Mouse (Mus musculus): ENCODE measurements at regions not wholly inside any gene's neighbourhood (a gene's known extent, or its start where the extent isn't known, plus 50 kb on each side); places are given as distances from the start of the nearest gene placed in this dataset.
"Not testable (repeated sequence)": the region's sequence is repeated elsewhere in the genome, so short reads cannot be mapped to it uniquely, and the experiment has no call there.

DNA sequence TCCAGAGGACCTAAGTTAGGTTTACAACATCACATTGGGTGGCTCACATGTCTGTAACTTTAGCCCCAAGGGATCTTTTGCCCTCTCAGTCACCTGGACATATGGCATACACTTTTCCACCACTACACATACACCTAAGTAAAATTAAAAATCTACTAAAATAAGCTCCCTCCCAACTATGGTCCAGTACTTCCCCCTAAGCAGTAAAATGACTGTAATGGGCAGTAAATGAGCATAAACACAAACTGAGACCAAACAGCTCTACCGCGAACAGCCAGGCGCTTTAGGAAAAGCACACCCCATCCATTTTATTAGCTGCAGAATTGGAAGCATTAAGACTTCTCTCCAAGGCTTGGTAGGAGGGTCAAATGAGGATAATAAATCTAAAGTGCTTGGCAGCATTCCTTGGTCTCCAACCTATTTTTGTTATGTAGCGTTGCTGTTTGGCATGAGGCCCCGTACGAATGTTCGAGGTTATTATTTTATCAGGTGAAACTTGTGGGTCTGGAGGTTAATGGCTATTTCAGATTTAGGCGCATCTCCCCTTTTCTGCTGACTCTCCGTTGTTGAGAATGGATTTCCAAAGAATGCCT is 157.5 kb upstream of the Eif4g2 start:
- DNase-seq = no peak

DNA sequence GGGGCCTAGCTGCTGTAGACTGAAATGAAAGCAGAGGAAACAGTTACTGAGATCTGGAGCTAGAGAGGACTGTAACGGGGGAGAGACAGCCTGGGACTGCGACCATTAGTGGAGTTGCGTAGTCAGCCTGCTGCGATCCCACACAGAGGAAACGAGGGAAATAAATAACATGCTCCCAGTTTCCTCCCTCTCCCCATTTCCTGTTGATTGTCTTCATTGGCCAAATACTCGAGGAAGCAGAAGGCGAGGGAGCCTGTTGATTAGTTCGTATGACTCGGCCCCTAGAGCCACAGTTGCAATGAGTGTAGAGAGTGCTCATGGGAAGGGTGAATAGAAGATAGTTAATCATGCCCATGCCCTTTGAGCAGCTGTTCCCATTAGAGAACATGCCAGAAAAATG is 155.0 kb upstream of the Eif4g2 start:
- no peak for DNase-seq

DNA sequence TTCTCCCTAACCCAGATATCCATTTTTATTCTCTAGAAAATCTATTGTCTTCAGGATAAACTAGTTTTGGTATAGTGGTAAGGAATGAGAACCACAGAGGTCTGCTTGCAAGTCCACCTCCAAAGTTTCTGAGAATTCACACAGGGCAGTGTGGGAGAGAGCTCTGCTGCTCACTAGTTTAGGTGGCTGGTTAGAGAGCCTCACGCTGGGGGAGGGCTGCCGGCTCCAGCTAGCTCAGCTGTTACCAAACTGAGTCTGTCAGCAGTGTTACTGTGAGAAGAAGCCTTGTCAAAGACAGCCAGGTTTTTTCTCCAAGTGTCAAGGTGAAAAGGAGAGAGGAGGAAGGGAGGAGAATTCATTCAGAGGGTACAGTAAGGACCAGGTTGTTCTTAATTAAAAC is 147.8 kb upstream of the Eif4g2 start:
- no peak for DNase-seq

DNA sequence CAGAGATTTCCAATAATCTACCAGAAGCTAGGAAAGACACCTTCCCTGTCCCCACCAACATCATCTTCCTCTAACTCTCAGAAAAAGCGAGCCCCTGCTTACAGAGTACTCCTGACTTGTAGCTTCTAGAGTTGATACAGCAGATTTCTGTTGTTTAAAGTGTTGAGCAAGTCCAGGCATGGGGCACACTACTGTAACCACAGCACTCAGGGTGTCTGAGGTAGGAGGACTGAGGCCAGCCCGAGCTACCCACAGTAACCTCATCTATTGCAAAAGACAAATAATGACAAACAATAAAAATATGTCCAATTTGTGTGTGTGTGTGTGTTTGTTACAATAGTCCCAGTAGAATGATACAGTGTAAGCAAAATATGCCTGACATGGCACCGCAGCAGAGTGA is 144.3 kb upstream of the Eif4g2 start:
- DNase-seq = no peak

DNA sequence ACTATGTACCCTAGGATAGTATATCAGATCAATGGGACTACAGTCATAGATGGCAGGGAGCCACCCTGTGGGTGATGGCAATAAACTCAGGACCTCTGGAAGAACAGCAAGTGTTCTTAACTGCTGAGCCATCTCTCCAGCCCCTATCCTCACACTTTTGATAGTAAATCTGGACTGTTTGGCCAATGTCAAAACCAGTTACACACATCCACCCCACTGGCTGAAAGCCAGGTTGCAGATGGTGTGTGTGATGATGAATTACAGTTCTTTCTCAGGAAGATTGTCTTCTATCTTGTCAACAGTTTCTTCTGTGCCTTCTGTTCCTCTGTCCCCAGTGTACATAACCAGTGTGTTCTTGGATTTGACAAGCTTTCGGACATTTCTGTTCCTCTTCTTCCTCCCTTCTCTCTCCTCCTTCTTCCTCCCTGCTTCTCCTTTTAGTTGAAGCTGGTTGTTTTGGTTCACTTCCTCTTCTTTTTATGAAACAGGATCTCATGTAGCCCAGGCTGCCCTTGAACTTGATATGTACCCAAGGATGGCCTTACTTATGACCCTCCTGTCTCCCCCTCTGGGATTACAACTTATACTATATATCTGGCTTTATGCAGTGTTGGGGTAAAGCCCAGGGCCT is 143.3 kb upstream of the Eif4g2 start:
- DNase-seq = no peak

DNA sequence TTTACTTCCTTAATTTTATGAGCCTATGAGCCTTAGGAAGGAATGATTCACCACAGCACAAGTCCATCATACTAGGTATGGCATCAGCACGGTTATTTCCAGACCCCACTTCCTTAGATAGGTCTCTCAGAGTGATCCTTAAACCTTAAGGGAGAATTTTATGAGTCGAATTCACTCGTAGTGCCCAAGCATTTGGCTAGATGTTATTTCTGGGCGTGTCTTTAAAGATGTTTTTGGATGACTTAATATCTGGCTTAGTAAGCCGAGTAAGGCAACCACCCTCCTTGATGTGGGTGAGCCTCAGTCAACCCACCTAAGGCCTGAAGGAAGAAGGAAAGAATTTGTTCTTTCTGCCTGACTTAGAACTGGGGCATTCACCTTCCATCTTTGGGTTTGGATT is 132.8 kb upstream of the Eif4g2 start:
- DNase-seq = no peak

DNA sequence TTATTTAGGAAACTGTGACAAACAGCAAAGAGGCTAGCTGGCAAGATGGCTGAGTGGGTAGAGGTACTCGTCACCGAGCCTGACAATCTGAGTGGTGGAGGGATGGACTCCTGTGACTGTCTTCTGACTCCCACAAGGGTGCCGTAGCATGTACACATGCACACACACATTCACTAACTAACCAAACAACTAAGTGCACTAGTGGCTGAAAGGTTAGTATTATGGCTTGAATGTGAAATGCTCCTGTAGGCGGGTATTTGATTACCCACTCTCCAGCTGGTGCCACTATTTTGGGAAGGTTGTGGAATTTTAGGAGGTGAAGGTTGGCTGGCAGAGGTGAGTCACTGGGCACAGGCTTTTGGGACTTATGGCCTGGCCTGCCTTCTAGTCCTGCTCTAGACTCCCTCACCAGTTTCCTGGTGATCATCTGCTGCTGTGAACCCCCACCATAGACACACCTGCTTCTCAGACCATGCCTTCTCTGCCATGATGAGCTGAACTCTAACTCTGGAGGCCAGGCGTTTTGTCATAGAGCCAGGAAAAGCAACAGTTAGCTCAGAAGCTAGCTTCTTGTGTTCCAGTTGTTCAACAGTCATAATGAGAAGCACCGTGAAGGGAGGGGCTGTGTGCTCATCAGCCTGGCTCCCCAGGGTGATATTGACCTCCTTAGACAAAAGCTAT is 131.5 kb upstream of the Eif4g2 start:
- DNase-seq = no peak

DNA sequence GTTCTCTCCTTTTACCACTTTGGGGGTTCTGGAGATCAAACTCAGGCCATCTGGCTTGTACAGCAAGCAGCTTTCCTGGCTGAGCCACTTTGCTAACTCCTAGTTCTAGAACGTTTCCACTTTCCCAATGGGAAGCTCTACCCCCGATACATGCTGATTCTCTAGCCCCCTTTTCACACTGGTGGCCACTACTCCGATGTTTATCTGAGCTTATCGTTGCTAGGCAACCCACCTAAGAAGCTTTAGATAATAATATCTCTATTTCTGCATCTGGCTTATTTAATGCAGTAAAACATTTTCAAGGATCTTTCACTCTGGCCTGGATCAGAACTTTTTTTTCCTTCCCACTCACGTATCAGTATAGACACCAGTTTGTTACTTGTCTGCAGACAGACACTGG is 129.4 kb upstream of the Eif4g2 start:
- DNase-seq = no peak

DNA sequence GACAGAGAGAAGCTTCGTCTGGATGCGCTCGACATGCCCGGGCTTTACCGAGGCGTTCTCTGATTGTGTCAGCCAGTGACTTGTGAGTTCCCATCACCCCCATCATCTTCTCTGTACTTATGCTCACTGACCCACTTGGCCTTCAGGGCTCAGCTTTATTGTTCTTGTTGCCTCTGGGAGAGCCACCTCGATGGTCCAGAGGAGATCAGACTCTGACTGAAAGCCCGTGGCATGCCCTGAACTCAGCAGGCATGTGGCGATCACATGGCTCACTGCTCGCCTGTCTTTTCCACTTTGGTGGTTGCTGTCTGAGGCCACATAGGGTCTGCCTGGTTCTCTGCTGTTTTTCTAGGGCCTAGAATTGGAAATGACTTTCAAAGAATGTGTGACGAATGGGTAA is 128.8 kb upstream of the Eif4g2 start:
- no peak for DNase-seq

DNA sequence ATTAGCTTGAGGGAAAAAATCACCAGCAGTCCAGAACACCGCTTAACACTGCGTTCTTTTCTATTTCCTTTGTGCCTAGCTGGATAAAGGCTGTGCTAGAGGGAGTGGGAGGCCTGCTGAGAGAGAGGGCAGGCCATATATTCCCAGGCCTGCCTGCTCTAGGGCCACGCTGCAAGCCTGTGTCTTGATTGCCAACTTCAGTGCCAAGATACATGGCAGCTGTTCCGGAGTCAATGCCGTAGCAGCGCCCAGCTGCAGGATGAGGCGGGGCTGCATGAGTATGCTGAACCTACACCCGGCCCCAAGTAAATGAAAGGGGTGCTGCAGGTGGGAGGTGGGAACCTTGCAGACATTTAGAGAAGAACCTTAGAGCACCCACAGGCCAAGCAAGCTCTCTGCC is 127.5 kb upstream of the Eif4g2 start:
- DNase-seq = no peak

DNA sequence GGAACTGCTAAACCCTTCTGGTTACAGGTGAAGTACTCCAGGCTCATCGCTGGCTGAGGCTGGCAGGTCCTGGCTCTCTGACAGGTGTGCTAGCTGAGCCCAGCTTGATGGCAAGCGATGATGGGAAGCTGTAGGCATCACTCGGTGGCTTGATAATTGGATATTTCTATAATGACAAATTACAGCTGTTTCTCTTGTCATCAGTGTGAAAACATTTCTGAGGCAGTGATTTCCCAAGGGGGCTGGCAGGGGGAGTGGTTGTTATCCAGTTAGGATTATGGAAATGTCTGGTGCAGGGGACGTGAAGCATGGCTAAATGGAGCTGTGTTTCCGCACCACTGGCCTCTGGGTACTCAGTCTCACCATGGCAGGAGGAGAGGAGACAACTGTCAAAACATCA is 123.0 kb upstream of the Eif4g2 start:
- DNase-seq = no peak

DNA sequence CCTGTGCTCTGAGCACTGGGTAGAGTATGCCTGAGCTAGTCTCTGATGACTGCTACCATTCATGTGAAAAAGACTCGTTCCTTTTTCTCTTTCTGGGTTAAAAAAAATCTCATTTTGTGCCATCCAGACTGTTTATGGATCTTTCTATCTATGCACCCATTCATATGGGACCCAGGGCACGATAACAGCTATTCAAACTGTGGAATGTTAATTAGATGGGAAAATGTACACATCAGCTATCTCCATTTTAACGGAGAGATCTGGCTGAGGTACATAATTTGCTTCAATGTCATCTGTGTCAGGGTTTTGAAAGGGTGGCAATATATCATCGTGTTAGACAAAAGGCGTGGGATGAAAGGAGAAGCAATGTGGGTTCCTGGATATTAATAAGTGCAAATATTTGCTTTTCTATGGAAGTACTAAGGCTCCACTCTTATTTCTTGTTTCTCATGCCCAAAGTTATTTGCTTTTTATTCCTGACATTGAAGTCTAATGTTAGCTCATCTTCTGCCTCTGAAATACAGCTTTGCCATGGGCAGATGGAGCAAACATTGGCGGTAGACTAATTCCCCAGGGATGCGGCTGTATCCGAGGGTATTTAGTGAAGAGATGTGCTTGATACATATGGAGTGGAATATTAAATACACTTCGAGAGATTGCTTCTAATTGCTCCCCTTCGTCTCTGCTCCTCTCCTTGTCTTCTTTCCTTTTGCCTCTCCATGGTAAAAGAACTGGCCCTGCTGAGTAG is 116.0 kb upstream of the Eif4g2 start:
- DNase-seq = no peak

DNA sequence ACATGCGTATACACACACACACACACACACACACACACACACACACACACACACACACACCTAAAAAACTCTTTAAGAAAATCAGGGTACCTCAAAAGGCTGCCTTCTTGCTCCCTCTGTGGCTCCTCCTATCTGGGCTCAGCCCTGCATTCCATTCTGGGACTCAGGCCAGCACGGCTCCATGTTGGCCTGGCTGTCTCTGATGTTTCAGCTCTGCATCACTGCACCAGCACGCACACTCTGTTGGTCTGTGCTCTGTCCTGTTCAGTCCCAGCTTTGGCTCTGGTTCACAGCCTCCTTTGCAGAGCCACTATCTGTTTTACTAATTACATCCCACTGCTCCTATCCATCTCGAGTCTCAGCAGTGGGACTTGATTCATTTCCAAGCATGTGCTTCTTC is 108.8 kb upstream of the Eif4g2 start:
- no peak for DNase-seq

DNA sequence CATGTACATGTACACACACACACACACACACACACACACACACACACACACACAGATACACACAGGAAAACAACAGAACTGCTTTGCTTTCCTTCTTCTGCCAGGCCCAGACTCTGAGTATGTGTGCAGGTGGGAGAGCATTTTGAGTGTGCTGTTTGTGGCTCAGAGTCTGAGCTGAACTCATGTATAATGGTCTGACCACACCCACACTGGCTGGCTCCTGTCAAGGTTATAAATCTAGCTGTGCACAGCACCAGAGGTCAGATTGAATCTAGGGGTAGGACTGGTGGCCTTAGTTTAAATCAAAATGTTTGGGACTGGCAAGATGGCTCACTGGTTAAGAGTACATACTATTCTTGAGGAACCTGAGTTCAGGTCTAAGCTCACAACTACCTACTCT is 108.4 kb upstream of the Eif4g2 start:
- DNase-seq = no peak

DNA sequence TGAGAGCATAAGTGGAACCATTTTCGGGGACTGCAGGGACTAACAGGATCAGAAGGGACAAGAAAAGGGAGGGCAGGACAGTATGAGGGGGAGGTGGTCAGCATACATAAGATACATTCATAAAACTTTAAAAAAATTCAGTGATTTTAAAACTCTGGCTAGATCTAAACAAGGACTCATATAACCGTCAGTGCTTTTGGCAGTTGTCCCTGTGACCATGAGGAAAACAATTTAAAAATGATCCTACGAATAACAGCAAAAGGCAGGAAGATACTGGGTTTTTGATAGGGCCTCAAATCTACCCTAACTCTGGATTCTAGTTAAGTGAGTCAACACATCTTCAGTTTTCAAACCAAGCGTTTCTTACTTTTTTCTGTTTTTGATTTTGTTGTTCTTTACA is 106.9 kb upstream of the Eif4g2 start:
- no peak for DNase-seq

DNA sequence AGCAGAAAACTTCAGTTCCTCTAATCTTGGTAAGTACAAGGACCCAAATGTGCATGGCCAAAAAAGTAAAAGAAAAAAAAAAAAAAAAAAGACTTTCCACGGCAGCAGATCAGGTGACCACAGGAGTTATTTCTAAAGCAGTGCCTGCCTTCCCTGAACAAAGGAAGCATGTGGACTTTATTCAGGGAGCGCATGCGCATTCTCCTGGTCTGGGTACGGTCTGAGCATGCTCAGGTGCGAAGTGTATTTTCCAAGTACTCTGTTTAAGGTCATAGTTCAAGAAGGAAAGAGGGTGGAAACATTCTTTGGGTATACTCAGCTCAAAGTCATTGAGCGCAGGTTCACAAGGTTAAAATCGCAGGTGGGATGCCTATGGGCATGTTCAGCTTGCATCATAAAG is 103.1 kb upstream of the Eif4g2 start:
- DNase-seq = no peak

DNA sequence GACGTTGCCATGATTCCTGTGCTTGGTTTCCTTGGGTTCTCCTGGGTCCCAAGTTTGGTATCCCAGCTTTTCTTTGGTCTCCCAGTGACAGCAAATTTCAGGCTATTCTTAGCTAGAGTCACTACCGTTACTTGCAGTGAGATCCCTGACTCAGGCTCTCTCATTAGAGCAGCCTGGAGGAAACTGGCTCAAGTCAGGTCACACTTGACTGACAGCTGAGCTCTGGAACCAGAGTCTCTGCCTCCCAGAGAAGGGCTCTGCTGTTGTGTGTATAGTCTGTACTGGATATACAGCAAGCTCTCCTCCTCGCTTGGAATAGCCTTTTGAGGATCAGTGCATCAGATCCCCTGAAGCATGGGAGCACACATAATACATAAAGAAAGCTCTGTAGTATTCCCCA is 100.7 kb upstream of the Eif4g2 start:
- DNase-seq = no peak

DNA sequence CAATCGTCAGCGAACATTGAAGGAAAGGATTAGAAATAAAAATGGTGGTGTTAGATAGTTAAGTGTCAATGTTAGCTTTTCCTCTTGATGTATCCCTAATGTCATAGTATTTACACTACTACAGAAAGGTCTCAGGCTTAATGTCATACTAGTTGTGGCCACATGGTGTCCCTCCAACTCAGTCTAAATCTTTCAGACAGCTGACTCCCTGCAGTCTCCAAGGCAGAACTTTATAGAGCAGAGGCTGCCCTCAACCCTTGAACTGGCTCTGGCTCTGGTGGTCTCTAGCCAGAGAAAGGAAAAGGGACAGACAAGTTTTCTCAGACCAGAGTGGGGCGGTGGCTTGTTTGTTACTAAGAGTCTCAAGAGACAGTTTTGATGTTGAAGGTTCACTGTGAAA is 99.5 kb upstream of the Eif4g2 start:
- peak; percentile 21 for DNase-seq

DNA sequence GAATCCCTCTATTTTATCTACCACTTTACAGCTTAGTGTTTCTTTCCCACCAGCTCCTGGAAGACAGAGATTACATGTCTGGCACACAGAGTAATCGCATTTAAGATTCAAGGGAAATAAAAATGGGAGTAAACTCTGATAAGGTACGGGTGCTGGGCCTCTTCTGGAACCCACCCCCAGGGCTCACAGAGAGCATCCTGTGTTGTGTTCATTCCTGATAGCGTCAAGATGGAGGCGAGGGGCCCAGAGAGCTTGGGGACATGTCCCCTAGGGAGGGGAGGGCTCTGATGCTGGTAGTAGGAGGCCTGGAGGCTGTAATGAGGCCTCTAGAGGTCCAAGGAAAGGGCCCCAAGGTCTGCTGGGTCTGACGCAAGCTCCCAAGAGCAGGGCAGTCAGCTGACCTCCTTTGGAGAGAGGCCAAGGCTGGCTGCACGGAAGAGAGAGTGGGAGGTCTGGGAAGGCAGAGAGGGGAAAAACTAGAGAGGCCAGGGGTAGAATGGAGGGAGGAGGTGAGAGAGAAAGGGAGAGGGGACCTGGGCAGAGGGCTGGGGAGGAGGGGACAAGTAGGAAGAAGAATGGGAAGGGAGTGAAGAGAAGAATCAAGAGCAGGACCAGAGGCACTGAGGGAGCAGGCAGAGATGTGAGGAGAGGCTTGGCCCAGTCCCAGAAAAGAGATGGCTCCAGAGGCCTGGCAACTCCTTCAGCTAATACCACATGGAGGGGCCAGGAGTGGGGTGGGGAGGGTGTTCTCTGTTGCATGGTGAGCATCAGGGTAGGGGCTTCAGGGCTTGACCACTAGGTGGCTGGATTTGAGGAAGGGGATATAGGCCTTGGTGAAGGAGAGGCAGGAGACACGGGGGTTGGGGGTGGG is 96.8 kb upstream of the Eif4g2 start:
- no peak for DNase-seq

DNA sequence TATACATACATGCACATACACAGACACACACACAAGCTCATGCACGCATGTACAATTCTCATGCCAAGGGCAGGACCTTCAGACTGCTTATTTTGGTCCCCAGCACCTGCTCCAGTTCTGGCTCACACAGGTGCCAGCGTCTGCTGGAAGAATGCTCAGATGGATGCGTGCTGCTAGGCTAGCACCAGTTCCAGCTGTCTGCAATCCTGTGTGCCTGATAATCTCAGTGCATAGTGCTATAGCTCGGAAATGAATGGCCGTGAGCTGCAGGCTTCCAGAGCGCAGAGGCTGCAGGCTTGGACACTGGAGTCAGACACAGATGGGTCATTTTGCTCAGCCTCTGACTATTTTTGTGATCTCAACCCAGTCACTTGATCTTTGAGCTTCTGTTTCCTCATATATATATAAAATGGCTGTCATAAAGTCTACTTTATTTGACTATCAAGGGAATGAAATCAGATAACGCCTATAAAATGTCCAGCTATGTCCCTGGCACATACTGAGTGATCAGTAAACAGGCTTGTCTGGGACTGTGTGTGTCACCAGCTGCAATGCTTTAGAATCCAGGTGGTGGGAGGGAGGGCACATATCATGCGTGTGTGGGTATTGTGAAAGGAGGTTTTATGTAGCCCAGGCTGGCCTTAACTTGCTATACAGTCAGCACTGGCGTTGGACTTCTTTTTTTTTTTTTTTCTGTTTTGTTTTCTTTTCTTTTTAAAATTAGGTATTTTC is 91.7 kb upstream of the Eif4g2 start:
- DNase-seq = no peak

DNA sequence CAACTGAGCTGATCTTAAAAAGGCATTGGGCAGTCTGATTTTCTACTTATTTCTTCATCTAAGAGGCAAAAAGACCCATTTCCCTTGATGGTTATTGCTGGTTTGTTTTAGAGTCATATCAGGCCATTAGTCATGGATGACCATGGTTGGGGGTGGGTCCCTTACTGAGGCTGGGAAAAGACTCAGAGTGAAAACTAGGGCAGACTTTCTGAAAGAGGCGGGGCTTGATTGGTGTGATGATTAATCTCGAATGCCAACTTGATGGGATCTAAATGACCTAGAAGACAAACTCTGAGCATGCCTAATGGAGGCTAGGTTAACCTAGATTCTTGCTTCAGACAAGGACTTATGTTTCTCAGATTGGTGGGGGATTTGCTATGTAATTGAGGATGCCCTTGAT is 89.2 kb upstream of the Eif4g2 start:
- DNase-seq = no peak

DNA sequence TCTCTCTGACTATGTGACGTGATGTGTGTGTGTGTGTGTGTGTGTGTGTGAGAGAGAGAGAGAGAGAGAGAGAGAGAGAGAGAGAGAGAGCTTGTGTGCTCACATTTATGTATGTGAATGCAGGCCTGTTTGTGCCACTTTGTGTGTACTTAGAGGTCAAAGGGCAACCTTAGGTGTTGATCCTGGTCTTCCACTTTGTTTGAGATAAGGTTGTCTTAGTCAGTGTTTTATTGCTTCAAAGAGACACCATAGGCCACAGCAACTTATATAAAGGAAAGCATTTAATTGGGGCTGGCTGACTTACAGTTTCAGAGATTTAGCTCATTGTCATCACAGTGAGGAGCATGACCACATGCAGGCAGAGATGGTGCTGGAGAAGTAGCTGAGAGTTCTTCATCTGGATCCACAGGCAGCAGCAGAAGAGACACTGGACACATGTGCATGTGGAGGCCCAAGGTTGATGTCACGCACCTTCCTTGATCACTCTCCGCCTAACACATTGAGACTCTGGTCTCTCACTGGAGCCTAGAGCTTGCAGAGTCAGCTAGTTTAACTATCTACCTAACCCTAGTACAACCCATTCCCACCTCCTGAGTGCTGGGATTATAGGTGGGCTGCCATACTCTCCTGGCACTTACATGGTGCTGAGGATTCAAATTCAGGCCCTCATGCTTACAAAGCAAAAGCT is 85.9 kb upstream of the Eif4g2 start:
- DNase-seq = not testable (repeated sequence)

Data from thymus, postnatal 14 days (tissue).